Mouse (Mus musculus) adrenal gland, postnatal 14 days (tissue): ENCODE measurements around the gene Trabd2b. TPM values are rescaled to one million over a fixed set of nuclear protein-coding genes. Genes with fewer than 3 reads are reported as not detected.

Experiments
- DNase-seq: peaks from one replicate; pipeline ENCODE4 v3.0.0; 2021; ENCODE audit warnings: mixed read lengths
- total RNA-seq: library from RNA; stranded (reverse); gene quantifications from 2 replicates; pipeline ENCODE4 v1.2.3, GENCODE M21; 2021

The Trabd2b gene
- total RNA-seq, 1 experiment from 2014 or later, result 1.0 TPM

- no peak for DNase-seq
These were observed 6.7 kb upstream of the Trabd2b start for GRCm38 (mm10) chr4:114399821-114400220.

GRCm38 (mm10) chr4:114401993-114402731, 4.4 kb upstream of the Trabd2b start:
- no peak for DNase-seq

- peak; percentile 92 for DNase-seq
These were observed 706 bp upstream of the Trabd2b start for GRCm38 (mm10) chr4:114405682-114406354.

- DNase-seq, result no peak
These were observed 992 bp downstream of the Trabd2b start for GRCm38 (mm10) chr4:114407516-114407915.

- no peak for DNase-seq
These were observed 1.8 kb downstream of the Trabd2b start for GRCm38 (mm10) chr4:114408298-114408697.

GRCm38 (mm10) chr4:114408890-114409480, 2.5 kb downstream of the Trabd2b start:
- DNase-seq, result no peak

GRCm38 (mm10) chr4:114409511-114409910, 3.0 kb downstream of the Trabd2b start:
- no peak for DNase-seq

GRCm38 (mm10) chr4:114410026-114410425, 3.5 kb downstream of the Trabd2b start:
- DNase-seq, result no peak

GRCm38 (mm10) chr4:114410443-114410842, 3.9 kb downstream of the Trabd2b start:
- peak; percentile 35 for DNase-seq

GRCm38 (mm10) chr4:114410958-114411661, 4.6 kb downstream of the Trabd2b start:
- no peak for DNase-seq

GRCm38 (mm10) chr4:114411846-114412390, 5.4 kb downstream of the Trabd2b start:
- DNase-seq, result no peak

GRCm38 (mm10) chr4:114415925-114416645, 9.6 kb downstream of the Trabd2b start:
- DNase-seq, result no peak

GRCm38 (mm10) chr4:114420154-114420553, 13.6 kb downstream of the Trabd2b start:
- DNase-seq, result no peak

GRCm38 (mm10) chr4:114423084-114423483, 16.6 kb downstream of the Trabd2b start:
- DNase-seq, result no peak

- no peak for DNase-seq
These were observed 19.3 kb downstream of the Trabd2b start for GRCm38 (mm10) chr4:114425808-114426207.

GRCm38 (mm10) chr4:114432742-114433141, 26.2 kb downstream of the Trabd2b start:
- DNase-seq, result no peak

- no peak for DNase-seq
These were observed 26.9 kb downstream of the Trabd2b start for GRCm38 (mm10) chr4:114433440-114433839.

- no peak for DNase-seq
These were observed 28.2 kb downstream of the Trabd2b start for GRCm38 (mm10) chr4:114434766-114435165.

- DNase-seq, result no peak
These were observed 28.9 kb downstream of the Trabd2b start for GRCm38 (mm10) chr4:114435381-114435780.

GRCm38 (mm10) chr4:114438764-114439163, 32.2 kb downstream of the Trabd2b start:
- no peak for DNase-seq

GRCm38 (mm10) chr4:114442186-114442585, 35.7 kb downstream of the Trabd2b start:
- no peak for DNase-seq

GRCm38 (mm10) chr4:114442661-114443060, 36.1 kb downstream of the Trabd2b start:
- no peak for DNase-seq
